Mouse (Mus musculus) retina, postnatal 1 day (tissue): Measurements from ENCODE around the gene Med27.

ENCODE experiments used
- DNase-seq: peaks from one replicate; pipeline ENCODE4 v3.0.0-alpha.2; 2012

Med27 gene

DNA sequence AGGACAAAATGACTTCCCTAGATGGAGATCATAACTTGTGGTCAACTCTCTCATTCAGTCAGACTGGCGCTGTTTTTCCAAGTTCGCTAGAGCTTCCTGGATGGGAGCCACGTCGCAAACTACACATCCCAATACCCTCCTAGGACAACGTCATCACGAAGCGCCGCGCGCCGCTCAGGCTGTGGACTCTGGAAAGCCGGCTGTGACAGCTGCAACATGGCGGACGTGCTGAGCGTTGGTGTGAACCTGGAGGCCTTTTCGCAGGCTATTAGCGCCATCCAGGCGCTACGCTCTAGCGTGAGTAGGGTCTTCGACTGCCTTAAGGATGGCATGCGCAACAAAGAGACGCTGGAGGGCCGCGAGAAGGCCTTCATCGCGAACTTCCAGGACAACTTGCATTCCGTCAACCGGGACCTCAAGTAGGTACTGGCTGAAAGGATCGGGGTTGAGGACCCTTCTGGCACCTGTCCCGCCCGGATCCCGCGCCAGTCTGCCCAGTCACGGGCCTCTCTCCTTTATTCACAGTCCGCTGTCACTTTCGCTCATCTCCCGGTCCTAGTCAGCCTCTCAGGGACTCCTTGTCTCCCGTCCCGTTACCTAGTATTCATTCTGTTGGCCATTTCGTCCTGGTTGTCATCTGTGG lies at the start of gene Med27:
Gene Med27 (plus strand): TSS at position 191 of the 643 bp plus-strand sequence.
- DNase-seq = peak; percentile 98

DNA sequence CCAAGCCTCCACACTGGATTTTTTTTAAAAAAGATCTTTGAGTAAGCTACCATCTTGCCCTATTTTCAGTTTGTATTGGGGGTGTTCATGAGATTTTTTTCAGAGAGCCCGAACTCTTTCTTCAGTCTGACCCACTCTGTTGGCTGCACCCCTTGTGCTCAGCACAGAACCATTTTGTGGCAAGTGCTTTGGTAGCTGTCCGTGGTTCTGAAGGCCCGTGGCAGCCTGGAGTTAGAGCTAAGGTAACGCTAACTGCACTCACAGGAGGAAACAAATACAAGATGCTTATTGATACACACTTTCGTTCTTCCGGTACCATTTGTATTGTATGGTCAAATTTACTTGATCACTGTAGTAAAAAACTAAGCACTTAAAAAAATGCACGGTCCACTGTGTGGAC lies 36.7 kb upstream of the Med27 start:
- peak; percentile 11 for DNase-seq

DNA sequence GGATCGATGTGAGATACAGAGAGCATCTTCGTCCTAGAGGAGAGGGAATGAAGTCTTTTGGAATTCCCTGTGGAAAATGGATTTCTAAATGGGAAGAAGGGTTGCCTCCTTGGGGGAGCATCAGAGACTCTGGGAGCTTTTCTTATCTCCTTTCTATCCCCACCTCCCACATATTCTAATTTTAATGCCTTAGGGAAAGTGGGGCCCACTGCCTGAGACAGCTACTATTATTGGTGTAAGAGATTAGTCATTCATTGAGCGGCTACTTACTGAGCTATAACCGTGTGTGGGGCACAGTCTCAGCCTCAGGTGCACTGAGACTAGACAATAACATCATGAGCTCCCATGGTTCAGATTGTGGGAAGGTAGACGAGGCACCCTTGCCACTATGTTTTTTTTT lies 34.6 kb upstream of the Med27 start:
- DNase-seq = no peak

DNA sequence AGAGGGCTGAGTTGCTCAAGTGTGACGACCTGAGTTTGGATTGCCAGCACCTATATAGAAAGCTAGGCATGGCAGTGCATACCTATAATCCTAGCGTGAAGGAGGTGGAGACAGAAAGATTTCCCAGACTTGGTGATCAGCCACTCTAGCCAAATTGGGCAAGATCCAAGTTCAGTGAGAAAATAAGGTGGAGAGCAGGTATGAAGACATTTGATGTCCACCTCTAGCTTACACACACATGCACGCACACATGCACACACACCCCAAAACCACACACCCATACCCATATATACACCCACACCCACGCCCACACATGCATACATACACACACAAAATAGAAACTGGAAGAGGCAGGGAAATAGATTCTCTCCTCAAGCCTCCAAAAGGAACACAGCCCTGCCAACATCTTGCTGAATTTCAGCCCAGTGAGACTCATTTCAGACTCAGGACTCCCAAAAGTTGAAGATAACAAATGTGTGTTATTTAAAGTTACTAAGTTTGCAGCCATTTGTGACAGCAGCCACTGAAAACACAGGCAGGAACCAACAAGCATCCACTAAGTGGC lies 28.6 kb upstream of the Med27 start:
- no peak for DNase-seq

DNA sequence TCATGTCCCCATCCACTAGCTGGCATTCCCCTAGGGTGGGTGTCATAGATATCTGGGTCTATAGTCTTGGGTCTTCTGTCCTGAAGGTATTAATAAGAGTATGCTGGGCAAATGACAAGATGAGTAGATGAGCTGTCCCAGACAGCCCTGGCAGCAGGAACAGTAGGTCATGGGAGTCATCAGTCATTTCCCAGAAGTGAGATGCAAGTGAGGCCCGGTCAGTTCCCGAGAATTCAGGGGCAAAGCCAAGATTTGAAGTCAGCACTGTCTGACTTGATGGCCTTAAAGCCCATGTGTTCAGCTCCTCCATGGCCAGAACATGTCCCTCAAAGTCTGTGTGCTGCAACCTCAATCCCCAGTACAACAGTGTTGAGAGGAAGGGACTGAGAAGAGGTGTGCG lies 28.0 kb upstream of the Med27 start:
- DNase-seq = no peak

DNA sequence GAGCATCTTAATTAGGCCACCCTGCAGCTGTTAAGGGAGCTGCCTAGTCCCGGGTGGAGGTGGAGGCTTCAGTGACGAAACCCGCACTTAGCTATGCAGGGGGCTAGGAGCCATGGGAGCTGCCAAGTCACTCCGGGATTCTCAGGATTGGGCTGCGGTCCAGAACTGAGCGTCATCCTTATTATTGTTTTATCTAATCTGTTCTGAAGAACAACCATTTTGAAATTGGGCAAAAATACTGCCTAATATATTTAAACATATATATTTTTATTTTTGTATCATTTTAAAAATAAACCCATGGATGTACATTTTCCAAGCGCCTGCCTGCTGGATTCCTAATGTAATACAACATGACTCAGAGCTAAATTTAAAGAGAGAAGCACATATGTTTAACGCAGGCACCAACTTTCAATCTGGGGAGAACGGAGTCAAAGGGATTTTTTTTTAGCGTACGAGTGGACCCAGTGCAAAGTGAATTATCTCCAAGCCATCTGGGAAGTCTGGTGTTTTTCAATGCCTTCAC lies 26.3 kb upstream of the Med27 start:
- peak; percentile 23 for DNase-seq

DNA sequence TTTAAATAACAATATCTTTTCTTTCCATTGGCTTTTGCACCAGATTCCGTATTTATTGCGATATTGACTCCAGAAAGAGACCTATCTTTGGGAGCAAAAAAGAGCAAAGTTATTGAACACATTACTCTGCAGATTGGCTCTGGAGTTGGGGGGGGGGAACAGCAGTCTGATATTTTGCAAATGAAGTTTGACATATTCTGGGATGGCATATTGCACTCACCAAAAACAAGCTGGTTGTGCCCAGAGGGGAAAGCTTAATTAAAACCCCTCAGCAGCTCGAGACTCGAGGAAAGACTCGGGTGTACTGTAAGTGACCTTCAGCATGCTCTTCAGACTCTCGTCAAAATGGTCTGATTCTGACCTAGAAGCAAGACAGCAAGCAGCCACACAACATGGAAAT lies 25.8 kb upstream of the Med27 start:
- peak; percentile 6 for DNase-seq

DNA sequence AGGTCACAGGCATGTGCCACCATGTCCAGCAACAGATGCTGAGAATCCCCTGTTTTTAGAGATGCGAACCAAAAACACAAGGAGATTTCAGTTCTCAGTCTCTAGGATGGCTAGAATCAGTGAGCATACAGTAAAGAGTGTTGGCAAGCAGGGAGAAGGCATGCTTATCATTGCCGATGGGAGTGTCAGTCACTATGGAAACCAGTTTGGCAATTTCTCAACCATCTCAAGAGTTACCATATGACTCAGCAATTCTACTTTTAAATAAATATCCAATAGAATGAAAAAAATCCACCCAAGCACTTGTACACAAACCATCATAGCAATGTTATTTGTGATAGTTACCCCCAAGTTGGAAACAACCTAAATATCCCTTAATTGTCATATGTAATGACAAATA lies 22.2 kb upstream of the Med27 start:
- DNase-seq = no peak

DNA sequence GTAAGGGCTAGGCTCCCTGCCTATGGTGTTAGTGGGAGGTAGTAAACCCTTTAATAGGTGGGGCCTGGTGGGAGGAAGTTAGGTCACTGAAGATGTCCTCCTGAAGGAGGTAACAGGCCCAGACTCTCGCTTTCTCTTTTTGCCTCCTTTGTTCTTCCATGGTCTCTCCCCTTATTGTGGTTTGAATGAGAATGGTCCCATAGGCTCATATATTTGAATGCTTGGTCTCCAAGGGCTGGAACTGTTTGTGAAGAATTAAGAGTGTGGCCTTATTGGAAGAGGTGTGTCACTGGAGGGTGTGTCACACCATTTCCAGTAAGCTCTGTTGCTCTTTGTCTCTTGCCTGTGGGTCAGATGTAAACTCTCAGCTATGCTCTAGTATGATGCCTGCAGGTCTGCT lies 16.1 kb upstream of the Med27 start:
- DNase-seq = no peak

DNA sequence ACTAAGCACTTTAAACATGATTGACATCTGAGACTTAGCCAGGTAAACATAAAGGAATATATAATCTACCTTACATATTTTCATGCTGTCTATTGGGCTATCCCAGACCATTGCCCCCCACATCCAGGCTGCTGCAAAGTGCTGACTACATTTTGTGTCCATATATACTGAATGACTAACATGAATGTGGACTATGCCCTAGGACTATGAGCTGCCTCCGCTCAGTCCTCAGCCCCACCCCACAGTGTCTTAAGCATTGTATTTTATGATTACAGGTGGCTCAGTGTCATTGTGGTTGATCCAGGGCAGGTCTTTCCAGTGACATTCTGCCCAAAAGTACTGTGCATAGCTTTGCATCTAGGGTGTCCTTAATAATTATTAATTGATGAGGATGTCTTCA lies 8.2 kb upstream of the Med27 start:
- DNase-seq = no peak

DNA sequence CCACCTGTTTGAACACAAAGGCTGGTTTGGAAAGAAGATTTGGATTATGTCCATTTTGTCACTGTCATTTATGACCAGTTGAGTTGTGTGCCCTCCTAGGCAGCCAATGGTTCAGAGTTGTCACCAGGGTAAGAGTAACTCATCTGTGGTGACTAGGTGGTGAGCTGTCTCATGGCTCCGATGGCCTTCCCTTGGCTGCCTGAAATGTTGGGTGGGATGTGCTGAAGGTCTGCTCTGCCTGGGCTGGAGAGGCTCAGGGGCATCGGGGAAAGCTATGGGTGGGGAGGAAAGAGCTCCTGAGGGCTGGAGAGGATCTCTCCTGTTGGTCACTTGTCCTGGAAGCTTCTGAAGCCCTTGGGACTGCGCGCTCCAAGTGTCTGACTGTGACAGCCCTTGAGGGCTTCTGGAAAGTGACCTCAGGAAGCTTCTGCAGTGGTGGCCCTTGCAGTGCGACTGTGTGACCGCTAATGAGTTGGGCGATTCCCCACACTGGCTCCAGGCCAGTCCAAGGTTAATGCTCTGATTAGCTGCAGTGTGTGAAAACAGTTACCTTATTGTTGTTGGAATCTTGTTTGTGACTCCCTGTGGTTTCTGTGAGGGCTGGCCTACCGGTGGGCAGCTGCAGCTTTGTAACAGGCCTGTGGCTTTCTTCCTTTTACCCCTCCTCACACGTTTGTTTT lies 12.2 kb downstream of the Med27 start:
- peak; percentile 81 for DNase-seq

DNA sequence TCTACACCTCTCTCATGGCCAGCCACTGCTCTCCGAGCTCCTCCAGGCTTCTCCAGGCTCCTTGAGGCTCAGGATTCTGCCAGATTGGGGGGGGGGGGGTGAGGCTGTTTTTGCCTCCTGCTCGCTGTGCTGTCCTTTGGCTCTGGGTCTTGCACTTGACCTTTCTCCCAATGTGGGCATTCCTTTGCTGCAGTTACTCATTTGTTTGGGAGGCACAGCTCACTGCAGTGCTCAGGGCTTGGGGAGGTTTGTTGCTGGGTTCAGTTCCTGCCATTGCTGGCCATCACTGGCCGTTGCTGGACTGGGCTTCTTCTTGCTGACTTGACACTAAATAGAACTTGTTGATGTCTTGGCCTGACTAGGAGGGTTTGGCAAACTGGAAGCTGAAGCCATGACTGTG lies 14.3 kb downstream of the Med27 start:
- DNase-seq = no peak

DNA sequence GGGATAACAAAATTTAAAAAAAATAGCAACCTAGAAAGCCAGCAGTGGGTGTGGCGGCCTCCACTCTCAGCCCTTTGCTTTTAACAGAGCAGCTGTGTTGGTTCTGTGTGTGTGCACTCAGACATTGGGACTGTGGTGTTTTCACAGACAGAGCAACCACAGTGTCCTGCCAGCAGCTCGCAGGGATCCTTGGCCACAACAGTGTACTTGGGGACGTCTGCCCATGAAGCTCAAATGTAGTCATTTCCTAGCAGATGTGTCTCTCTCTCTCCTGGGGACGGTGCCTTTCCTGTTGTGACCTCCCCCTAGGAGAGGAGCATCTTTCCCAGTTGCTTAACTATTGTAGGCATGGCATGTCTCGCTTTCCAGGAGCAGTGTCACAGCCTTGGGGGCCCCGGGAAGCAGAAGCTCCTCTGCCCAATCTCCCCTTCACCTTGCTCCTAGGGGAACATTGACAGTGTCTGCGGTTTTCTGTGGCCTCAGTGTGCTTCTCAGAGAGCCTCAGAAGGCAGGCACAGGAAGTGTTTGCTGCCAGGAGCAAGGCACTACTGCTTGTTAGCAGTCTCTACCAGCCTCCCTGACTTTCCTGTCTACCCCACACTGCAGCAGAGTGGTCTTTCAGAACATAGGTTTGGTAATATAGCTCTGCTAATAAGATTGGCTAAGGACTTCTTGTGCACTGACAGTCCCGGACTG lies 18.5 kb downstream of the Med27 start:
- no peak for DNase-seq

DNA sequence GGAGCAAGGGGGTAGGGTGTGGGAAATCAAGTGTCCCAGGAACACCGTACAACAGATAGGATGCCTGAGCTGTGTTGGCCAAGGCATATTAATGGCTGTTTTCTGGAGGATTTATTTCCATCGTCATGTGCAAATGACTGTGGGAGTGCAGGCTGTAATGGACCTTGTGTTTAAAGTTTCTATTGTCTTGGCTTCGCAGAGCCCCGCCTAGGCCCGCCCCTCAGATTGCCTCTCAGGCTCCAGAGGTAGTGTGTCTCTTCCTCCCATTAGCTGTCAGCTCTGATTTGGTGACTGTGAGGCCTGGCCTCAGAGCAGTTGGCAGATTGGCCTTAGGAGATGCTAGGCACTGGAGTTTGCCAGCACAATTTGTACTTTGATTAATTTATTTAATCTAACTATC lies 22.1 kb downstream of the Med27 start:
- DNase-seq = no peak

DNA sequence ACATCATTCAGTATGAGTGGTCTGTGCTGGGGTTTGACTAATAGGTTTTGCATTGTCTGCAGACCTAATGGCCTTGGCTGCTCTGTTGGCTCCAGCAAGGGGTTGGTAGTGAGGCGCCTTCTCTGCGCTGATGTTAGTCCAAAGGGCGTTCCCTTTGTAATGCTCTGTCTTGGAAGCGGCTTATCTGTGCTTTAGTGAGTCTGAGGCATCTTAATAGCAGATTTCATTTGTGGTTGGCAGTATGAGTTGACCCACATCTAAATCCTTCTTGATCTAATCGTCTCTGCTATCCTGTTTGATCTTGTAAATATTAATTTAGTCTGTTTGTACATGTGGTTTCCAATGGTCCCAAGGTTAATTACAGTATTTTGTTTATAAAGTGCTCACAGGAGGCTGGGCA lies 25.6 kb downstream of the Med27 start:
- peak; percentile 75 for DNase-seq

DNA sequence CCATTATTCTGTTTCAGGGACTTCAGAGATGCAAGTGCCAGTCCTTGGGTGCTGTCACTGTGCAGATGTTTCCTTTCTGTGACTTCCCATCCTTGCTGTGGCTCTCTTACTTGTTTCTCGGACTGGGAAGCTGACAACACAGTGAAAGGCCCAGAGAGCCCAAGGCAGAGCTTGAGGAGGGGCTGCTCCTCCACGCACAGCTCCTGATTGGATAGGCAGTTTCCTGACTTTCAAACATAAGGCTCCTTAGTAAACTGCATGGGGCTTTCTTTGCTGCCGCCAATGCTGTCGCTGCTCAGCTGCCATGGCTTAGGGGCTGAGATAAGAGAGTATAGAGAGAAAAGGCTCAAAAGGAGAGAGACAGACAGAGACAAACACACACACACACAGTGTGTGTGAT lies 35.1 kb downstream of the Med27 start:
- no peak for DNase-seq

DNA sequence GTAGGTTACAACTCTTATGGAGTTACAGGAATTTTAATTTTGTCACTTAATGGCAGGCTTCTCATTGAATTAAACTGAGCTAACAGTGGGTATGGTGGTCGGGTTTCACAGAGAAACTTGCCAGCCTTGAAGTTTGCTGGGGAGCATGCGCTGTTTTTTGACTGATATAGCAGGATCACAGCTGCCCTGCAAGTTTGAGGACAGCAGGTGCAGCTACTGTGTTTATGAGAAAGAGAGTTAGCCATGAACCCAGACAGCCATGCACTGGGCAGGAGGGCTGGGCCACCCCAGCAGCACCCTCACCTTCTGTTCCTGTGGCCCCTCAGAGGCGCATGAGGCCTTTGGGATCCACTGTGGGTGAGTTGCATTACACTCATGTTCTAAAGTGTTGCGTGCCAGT lies 36.0 kb downstream of the Med27 start:
- DNase-seq = no peak

DNA sequence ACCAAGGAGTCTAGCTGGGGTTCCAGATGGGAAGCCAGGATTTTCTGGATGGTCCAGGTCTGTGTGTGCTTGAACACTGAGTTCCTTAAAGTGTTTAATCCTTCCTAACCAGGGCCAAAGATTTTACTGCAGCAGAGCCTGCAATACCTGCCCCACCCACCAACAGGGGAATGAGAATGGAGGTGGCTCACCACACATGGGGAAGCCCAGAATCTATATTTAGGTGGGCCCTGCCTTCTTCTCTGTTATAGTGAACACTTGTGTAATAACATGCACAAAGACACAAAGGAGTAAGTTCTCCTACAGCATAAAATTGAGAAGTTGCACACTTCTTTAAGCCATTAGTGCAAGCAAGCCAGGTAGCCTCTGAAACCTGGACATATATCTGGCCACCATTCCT lies 36.5 kb downstream of the Med27 start:
- DNase-seq = no peak

DNA sequence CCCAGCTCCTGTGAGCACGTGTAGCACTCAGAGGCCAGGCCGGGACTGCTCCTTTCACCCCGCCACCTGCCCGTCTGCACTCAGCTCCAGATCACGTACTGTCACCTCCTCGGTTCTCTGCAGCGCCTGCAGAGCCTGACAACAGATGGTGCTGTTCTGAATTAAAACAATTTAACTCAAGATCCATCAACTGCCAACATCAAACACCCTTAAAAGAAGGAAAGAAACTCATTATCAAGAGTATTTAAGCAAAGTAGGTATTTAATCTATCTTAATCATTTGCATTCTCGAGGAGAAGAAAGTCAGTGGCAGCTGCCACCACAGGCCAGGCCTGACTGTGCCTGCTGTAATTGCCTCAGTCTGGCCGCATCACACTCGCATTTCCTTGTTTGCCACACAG lies 38.8 kb downstream of the Med27 start:
- peak; percentile 61 for DNase-seq

DNA sequence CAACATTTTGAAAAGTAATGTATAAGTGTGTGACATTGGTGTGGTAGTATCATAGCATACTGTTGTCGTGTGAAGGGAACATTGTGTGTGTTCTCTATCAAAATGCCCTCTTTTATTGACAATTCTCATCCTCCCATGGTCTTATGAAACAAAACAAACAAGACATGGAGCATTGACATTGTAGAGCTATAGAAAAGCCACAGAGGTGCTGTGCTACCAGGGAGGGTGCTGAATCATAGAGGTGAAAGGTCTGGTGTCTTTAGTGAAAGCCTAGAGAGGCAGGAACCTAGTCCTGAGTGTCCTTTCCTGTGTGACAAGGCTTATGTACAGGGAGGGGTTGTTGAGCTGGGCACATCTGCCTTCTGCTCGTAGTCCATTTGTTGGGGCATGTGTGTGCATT lies 40.6 kb downstream of the Med27 start:
- no peak for DNase-seq

DNA sequence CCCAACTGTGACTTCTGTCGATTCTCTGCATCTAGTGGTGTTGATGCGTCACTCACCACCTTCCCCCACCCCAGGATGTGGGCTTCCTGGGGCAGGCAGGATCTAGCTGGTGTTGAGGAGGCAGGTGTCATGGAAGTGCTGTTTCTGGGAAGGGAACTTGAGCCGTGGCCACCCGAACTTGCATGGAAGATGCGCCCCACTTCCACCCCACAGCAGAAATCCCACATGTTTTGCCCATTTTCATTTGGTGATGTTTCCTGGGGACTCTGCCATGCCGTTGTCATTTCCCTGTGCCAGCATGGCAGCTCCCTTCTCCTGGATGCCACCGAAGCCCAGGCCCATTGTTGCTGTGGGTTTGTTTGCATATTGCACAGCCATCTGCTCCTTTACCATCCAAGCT lies 42.3 kb downstream of the Med27 start:
- DNase-seq = no peak

DNA sequence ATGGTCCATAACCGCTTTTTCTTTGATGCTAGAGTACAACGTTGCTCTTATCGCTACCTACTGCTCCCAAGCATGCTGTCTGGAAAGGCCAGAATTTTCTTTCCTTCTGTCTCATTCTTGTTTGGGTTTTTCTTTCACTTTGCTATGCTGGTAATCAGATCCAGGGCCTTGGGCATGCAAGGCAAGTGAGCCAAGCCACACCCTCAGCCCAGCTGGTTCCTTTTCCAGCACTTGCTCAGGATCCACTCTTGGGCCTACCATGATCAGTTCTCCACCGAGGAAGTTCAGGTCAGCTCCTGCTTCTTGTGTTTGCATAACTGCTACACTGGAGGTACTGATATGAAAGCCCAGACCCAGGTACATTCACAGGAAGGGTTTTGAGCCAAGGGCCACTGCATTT lies 44.5 kb downstream of the Med27 start:
- no peak for DNase-seq

DNA sequence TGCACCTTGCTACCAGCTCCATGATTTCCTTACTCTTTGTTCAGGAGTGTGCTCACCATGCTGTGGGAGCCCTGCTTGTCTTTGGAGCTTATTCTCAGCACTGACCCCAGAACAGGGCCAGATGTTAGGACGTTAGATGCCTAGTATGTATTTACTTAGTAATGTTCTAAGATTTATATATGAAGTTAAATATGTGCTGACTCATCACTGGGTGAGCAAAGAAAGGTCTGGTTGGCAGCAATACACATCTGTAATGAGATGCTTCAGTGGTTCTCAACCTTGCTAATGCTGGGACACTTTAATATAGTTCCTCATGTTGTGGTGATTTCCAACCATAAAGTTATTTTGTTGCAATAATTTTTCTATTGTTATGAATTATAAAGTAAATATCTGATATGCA lies 45.4 kb downstream of the Med27 start:
- DNase-seq = no peak

DNA sequence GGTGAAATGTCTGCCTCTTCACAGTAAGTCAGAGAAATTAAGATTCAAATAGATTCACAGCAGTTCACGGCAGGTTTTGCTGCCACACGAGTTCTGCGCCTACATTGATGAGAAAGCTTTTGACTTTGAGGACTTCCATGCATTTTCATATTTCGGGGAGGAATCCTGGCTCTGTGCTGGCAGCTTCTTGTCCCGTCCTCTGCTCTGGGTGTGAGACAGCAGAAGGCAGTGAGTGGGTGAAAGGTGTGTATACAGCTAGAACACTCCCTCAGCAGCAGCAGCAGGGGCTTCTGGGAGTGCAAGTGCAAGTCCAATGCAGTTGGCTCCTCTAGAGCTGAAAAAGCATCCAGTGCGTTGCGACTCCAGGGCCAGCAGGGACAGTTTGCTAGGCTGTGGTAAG lies 53.6 kb downstream of the Med27 start:
- no peak for DNase-seq
